Comparison of ENCODE assay signal across 23 mouse cellular contexts in the genomic region with DNA sequence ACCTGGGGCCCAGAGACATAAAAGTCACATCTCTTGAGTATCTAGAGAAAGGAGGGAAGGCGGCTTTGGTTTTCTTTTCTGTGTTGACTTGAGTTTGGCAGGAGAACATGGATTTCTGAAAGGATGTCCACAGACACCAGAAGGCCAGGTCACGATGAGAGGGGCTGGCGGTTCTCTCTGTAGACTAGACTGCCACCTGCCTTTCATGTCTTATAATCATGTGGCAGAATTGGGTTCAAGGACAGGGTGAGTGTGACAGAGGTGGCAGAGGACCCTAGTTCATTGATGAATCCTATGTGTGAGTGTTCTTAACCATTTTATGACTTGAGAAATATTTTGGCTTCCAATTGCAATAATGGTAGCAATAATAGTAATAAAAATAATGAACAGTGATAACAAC. TPM values are rescaled to one million over a fixed set of nuclear protein-coding genes. Genes with fewer than 3 reads are reported as not detected.
DNase-seq lines count a peak whose midpoint lies in the region; ATAC-seq and TF ChIP-seq lines count a peak whose summit lies in the region.
"Had no signal": no experiment of that assay in that cellular context is flagged by ENCODE, and none has a peak within 500 bp of the region (broad histone marks: within the 10 kb centered on the region; RNA-seq: fewer than 3 reads in every experiment).

No protein-coding gene starts in this region.

- no peak for TF ChIP-seq EP300 in heart, adult 2 months (IDR thresholded peaks at IDR 0.05; ENCODE audit: insufficient read depth, low read depth, low read length)

- no peak overlapping the region for H3K4me2 ChIP-seq in kidney, postnatal 0 days (ENCODE audit: low read length)
- H3K4me2 ChIP-seq: forebrain, embryonic 13.5 days; heart, embryonic 13.5 days; hindbrain, embryonic 13.5 days; intestine, embryonic 15.5 days had no signal

- TF ChIP-seq CTCF in cerebellum, adult 2 months (IDR thresholded peaks at IDR 0.05; ENCODE audit: borderline replicate concordance, insufficient read depth, low read depth, low read length), result peak; percentile 33; the same call in 1 of the 2 replicates
- TF ChIP-seq CTCF in heart, adult 2 months (IDR thresholded peaks at IDR 0.05), result peak; percentile 43
- peak; percentile 10; the same call in 1 of the 2 replicates for TF ChIP-seq CTCF in kidney, postnatal 0 days (IDR thresholded peaks at IDR 0.05; ENCODE audit: low read depth)

- TF ChIP-seq POLR2A in cerebellum, adult 2 months (IDR thresholded peaks at IDR 0.05; ENCODE audit: borderline replicate concordance, insufficient read depth, low read length), result no peak
- no peak for TF ChIP-seq POLR2A in heart, adult 2 months (IDR thresholded peaks at IDR 0.05; ENCODE audit: insufficient read depth, low read depth, low read length)

- H3K27ac ChIP-seq in cerebellum, adult 2 months (ENCODE audit: insufficient read depth, low read length), result no peak overlapping the region
- no peak overlapping the region for H3K27ac ChIP-seq in heart, adult 2 months
- no peak overlapping the region for H3K27ac ChIP-seq in kidney, postnatal 0 days
- H3K27ac ChIP-seq: forebrain, embryonic 10.5 days; forebrain, embryonic 13.5 days; heart, embryonic 13.5 days; hindbrain, embryonic 10.5 days; hindbrain, embryonic 13.5 days; intestine, embryonic 15.5 days had no signal

- H3K9me3 ChIP-seq in kidney, postnatal 0 days (replicated peaks; ENCODE audit: low read length), result no peaks in the 10 kb centered on the region
- H3K9me3 ChIP-seq: forebrain, embryonic 10.5 days; forebrain, embryonic 13.5 days; heart, embryonic 13.5 days; hindbrain, embryonic 10.5 days; hindbrain, embryonic 13.5 days; intestine, embryonic 15.5 days had no signal

- peaks cover 2% of the 10 kb centered on the region; the same call in 1 of the 2 replicates for H3K36me3 ChIP-seq in heart, adult 2 months (ENCODE audit: control insufficient read depth, insufficient read depth, low read length)
- no peaks in the 10 kb centered on the region for H3K36me3 ChIP-seq in kidney, postnatal 0 days (ENCODE audit: insufficient read depth, low read length)
- H3K36me3 ChIP-seq: forebrain, embryonic 10.5 days; hindbrain, embryonic 10.5 days; intestine, embryonic 15.5 days had no signal

- H3K9ac ChIP-seq in heart, adult 2 months (ENCODE audit: low read depth, low read length), result no peak overlapping the region
- no peak overlapping the region for H3K9ac ChIP-seq in kidney, postnatal 0 days (ENCODE audit: low read depth, low read length)
- H3K9ac ChIP-seq: forebrain, embryonic 13.5 days; heart, embryonic 13.5 days; hindbrain, embryonic 13.5 days; intestine, embryonic 15.5 days had no signal

- no peak for ATAC-seq in kidney, postnatal 0 days (replicated peaks; ENCODE audit: low FRiP score, low read depth)
- ATAC-seq: forebrain, embryonic 13.5 days; forebrain, embryonic 16.5 days; hindbrain, embryonic 16.5 days; intestine, embryonic 15.5 days; Patski had no signal

- no peaks in the 10 kb centered on the region for H3K27me3 ChIP-seq in cerebellum, adult 2 months (ENCODE audit: control insufficient read depth, insufficient read depth, low read length)
- H3K27me3 ChIP-seq in heart, adult 2 months (ENCODE audit: control insufficient read depth, insufficient read depth, low read length), result no peaks in the 10 kb centered on the region
- no peaks in the 10 kb centered on the region for H3K27me3 ChIP-seq in kidney, postnatal 0 days (ENCODE audit: insufficient read depth, low read length)
- H3K27me3 ChIP-seq: forebrain, embryonic 13.5 days; heart, embryonic 13.5 days; hindbrain, embryonic 13.5 days; intestine, embryonic 15.5 days; Patski had no signal

- no peaks in the 10 kb centered on the region for H3K79me2 ChIP-seq in heart, adult 2 months (replicated peaks; ENCODE audit: control insufficient read depth, insufficient read depth, low read length)

- no peak overlapping the region for H3K4me3 ChIP-seq in cerebellum, adult 2 months (replicated peaks; ENCODE audit: insufficient read depth, low read depth, low read length)
- H3K4me3 ChIP-seq in heart, adult 2 months, result no peak overlapping the region
- no peak overlapping the region for H3K4me3 ChIP-seq in kidney, postnatal 0 days (replicated peaks; ENCODE audit: low read depth, low read length)
- H3K4me3 ChIP-seq: forebrain, embryonic 10.5 days; forebrain, embryonic 13.5 days; heart, embryonic 13.5 days; hindbrain, embryonic 10.5 days; hindbrain, embryonic 13.5 days; intestine, embryonic 15.5 days had no signal

- H3K4me1 ChIP-seq in cerebellum, adult 2 months (ENCODE audit: control insufficient read depth, insufficient read depth, low read length), result peaks cover 9% of the 10 kb centered on the region; the same call in 1 of the 2 replicates
- H3K4me1 ChIP-seq in heart, adult 2 months (ENCODE audit: control insufficient read depth, insufficient read depth, low read length), result no peaks in the 10 kb centered on the region
- H3K4me1 ChIP-seq in kidney, postnatal 0 days (replicated peaks; ENCODE audit: insufficient read depth, low read length), result no peaks in the 10 kb centered on the region
- H3K4me1 ChIP-seq: forebrain, embryonic 10.5 days; forebrain, embryonic 13.5 days; heart, embryonic 13.5 days; hindbrain, embryonic 10.5 days; hindbrain, embryonic 13.5 days; intestine, embryonic 15.5 days had no signal

- WGBS in cerebellum, adult 2 months, result 41% methylated on average over 3 of the region's 3 CpGs
- 85% methylated on average over 3 of the region's 3 CpGs for WGBS in heart, adult 2 months
- 96% methylated on average over 3 of the region's 3 CpGs for WGBS in kidney, postnatal 0 days

- intact Hi-C loops in heart, adult 2 months (cut with DNase I), result no loop called here
- intact Hi-C loops in heart, postnatal 25 days (cut with DNase I), result no loop called here

- DNase-seq in cerebellum, adult 2 months, result no peak
- no peak for DNase-seq in cerebellum, adult 9-11 months
- DNase-seq in heart, adult 2 months, result no peak
- DNase-seq in heart, postnatal 25 days (ENCODE audit: low spot score), result no peak
- DNase-seq in kidney, postnatal 0 days (ENCODE audit: low spot score), result no peak
- no peak for DNase-seq in kidney, adult 18-20 months
- DNase-seq: adrenal gland, adult 2 months; adrenal gland, postnatal 14 days; cerebellum, adult 11 months; cerebellum, adult 8-10 months; cerebellum, postnatal 14 days; gastrocnemius, postnatal 25 days; heart, postnatal 36 days; kidney, adult 11 months had no signal

RNA-seq across cellular contexts. Expression of gene Smarca2, which starts 56.3 kb away (rescaled TPM):
- 136 and 145 TPM in 2 replicates for polyA plus RNA-seq in cerebellum, adult 2 months (2012; rRNA removed)
- 10 to 100 TPM; 65.7 to 72.1 TPM for total RNA-seq in heart, adult 2 months (2021)
- polyA plus RNA-seq in heart, adult 2 months (2012; rRNA removed), result 24.3 and 54.1 TPM in 2 replicates
- 10 to 100 TPM; 57.0 to 57.4 TPM for total RNA-seq in heart, postnatal 25 days (2021)
- 36.1 and 41.4 TPM in 2 replicates for polyA plus RNA-seq in kidney, postnatal 0 days (2015; fragmentation: Nextera tagmentation; extraction: Ambion mirVana)
